Mouse (Mus musculus) megakaryocyte, adult 5-6 weeks (primary cell): Measurements from ENCODE around the gene Olfr283. TPM values are rescaled to one million over a fixed set of nuclear protein-coding genes. Genes with fewer than 3 reads are reported as not detected.
"Not testable (repeated sequence)": the region's sequence is repeated elsewhere in the genome, so short reads cannot be mapped to it uniquely, and the experiment has no call there.

ENCODE experiments used
- ATAC-seq: 2 replicates; pipeline ENCODE4 v1.8.0; 2016; ENCODE audit warnings: mild to moderate bottlenecking, inconsistent platforms; ENCODE audit not compliant: poor library complexity, severe bottlenecking
- total RNA-seq, 2 experiments: library from RNA; stranded (forward) in 1 of 2; stranded (reverse) in 1 of 2; fragments of 153-499, 151-499 nt in 1 of 2; fragments of 221-1000, 200-1000 nt in 1 of 2; gene quantifications; 2 replicates each; pipeline versions ENCODE4 v1.2.3 to v1.2.4; 2015 to 2017

Olfr283 gene
- not detected in 2 replicates for total RNA-seq (2015)
- total RNA-seq (2017) = not detected in 2 replicates

GRCm38 (mm10) chr15:98380846-98381245 is at the start of gene Olfr283:
Gene Olfr283, minus strand, starts transcription at chr15:98380946.
- no peak for ATAC-seq

DNA sequence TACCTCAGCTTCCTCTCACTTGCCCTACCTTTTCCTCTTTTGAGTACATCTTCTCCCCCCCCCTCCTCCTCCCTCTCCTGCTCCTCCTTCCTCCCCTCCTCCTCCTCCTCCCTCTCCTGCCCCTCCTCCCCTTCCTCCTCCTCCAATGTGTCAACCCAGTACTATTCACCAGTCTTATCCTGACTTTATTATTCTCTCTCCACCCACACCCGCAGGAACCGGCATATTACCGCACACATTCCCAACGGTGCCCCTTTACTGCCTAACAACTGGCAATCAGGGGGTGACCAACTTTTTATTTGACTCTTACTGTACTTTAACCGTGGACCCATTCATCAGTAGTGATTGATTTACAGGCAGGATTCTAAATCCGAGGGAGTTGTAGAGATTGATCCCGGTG is 44.4 kb upstream of the Olfr283 start:
- no peak for ATAC-seq

- ATAC-seq = no peak
Measured at GRCm38 (mm10) chr15:98424753-98425152, 44.0 kb upstream of the Olfr283 start.

DNA sequence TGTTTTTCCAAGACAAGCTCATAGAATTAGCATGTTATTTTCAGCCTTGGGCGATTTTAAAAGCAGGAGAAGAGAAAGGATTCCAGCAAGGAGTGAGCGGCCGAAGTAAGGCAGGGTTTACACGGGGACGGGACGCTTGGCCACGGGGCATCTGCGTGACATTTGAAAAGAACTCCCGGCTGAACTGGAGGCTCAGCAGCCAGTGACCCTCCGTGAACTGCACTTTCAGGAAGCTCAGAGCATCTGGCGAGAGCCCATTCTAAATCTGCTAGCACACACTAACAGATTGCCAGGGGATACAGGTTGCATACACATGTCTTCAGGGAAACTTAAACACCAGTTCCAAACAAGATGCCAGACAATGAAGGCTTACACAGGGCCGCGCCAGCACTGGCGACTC is 43.6 kb upstream of the Olfr283 start:
- ATAC-seq = no peak

DNA sequence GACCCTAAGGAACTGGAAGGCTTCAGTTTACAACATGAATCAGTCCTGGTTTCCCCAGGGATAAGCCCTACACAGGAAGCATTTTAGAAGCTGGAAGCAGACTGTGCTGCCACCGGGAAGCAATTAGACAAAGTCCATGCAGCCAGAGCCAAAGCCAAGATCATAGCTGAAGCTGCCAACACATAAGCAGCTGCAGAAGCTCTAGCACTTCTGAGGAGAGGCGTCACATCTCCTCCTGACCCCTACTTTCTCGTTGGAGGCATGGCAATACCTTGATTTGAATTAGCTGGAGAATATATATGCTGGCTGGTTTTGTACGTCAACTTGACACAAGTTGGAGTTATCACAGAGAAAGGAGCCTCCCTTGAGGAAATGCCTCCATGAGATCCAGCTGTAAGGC is 40.2 kb upstream of the Olfr283 start:
- ATAC-seq = no peak

DNA sequence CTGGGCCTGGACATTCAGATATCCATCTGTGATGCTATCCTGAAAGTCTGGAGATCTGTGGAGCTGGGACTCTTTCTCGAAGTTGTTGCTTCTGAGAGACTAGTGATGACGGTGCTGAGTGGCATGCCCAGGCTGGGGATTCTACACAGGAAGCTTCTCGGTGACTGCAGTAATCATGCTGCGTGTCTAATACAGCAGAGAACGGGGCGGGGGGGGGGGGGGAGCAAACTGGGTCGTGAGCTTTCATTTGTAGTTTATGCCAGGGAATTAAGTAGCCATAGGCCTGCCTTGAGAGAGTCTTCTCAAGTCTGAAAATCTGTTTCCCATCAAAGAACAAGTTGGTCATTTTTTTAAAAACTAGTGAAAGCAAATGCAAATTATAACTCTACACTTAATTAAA is 37.4 kb upstream of the Olfr283 start:
- ATAC-seq = no peak

GRCm38 (mm10) chr15:98417285-98417684 is 36.5 kb upstream of the Olfr283 start:
- not testable (repeated sequence) for ATAC-seq

DNA sequence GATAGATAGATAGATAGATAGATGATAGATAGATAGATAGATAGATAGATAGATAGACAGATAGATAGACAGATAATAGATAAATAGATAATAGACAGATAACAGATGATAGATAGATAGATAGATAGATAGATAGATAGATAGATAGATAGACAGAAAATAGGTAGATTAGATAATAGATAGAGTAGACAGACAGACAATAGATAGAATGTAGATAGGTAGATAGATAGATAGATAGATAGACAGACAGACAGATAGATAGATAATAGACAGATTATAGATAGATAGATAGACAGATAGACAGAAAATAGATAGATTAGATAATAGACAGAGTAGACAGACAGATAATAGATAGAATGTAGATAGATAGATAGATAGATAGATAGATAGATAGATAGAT is 36.1 kb upstream of the Olfr283 start:
- ATAC-seq = not testable (repeated sequence)

DNA sequence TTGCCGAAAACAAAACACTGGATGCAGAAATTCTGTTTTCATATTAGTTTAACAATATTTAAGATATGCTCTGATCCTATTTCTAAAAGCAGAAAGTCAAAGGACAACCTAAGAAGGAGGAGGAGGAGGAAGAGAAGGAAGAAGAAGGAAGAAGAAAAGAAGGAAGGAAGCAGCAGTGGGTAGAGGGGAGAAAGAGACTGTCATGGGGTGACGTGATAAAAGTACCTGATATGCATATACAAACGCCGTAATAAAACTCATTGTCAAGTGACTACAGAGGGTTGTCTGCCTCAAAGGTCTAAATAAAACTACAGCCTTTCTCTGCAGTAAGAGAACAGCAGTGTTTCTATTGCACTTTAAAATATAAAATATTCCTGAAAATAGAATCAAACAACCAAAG is 35.2 kb upstream of the Olfr283 start:
- no peak for ATAC-seq

- no peak for ATAC-seq
Measured at GRCm38 (mm10) chr15:98410249-98410648, 29.5 kb upstream of the Olfr283 start.

GRCm38 (mm10) chr15:98409635-98410034 is 28.9 kb upstream of the Olfr283 start:
- no peak for ATAC-seq

- no peak for ATAC-seq
Measured at GRCm38 (mm10) chr15:98408406-98409060, 27.8 kb upstream of the Olfr283 start.

DNA sequence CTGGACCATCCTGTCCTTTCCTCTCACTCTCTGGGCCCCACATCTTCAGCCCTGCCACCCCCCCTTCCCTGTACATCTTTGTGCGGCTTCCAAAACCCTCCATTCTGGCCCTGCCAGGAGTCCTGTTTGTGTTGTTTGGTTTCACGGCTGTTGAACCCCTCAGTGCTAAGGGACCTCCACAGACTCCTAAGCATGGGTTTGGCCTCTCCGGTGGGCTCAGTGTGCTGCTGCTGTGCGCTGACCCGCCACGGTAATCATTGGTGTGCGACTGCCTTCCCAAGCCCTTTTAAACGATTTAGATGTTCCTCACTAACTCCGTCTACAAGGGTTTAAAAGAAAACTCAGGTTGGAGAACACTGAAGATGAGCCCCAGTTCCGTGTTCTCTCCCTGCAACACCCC is 21.6 kb upstream of the Olfr283 start:
- no peak for ATAC-seq

- ATAC-seq = no peak
Measured at GRCm38 (mm10) chr15:98397136-98397535, 16.4 kb upstream of the Olfr283 start.

DNA sequence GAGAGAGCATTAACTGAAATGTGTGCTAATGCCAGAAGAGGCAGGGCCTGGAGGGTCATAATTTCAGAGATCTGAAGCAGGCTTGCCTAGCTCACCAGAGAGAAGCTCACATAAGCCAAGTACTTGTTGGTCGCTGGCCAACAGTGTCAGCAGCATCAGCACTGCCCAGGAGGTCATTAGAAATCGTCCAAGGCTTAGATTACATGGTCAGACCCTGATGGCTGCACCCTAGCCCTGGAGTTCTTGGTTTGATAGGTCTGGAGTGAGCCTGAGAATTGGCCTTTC is 11.1 kb upstream of the Olfr283 start:
- no peak for ATAC-seq

DNA sequence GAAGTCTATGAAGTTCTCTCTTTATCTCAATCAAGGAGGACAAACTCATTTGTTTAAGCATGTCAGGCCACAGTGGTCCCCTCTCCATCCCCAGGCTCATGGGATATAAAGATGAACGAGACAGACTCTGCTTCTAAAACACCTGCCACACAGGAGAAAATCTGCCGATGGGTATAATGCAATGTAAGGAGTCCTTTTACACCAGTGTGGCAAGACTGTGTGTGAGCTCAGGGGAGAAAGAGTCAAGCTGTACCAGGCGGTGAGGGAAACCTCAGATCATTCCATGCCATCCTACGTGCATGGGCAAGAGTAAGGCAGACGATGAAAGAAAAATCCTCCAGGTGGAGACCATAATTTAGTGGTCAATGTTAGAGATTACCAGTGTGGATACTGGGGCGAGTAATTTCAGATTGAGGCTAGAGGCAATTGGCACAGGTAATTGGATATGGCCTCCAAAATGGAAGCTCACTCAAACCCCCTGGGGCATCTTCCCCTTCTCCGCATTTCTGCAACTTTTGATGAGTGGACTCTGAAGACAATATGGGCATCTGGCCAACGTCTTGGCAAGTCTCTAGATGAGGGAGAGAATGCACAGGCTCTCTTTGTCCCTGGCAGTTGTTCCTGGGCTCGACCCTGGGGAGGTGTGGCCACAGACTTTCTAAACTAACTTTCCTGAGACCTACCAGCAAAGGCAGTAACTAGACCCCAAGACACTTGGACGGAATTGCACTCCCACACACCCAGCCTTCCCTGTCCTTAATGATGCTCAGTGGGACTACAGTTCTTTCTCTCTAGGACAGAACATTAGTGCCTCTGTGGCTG is 10.5 kb upstream of the Olfr283 start:
- no peak for ATAC-seq

DNA sequence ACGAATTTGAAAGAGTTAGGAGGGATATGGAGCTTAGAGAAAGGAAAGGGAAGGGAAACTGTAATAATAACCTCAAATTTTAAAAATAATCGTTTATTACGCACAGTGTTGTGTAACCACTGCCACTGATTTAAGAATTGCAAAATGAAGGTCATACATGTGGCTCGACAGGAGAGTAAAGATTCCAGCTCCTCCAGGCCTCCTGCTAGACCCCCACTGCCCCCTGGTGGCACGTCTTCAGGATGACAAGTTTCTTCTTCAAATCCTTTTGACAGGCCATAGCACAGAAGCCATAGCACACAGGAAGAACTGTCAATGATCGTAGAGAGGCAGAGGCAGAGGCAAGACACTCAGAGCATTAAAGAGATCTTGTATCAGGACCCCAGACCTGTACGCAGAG is 9.1 kb upstream of the Olfr283 start:
- ATAC-seq = peak; percentile 97

DNA sequence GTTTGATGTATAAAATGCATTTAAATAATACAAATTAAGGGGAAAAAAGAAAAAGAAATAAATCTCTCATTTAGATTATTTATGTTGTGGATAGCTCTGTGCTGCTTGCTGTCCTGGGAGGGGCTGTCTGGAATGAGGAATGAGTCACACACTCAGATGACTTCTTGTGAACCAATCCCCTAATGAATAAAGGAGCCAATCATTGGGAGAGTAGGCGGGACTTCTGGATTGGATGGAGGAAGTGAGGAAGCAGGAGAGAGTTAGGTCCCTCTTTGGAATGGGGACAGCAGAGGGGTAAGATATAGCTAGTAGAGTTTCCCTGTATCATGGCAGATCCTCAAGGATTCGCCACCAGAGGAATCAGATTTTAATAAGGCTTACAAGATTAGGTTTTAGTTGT is 6.9 kb upstream of the Olfr283 start:
- ATAC-seq = peak; percentile 24; the same call in 1 of the 2 replicates

DNA sequence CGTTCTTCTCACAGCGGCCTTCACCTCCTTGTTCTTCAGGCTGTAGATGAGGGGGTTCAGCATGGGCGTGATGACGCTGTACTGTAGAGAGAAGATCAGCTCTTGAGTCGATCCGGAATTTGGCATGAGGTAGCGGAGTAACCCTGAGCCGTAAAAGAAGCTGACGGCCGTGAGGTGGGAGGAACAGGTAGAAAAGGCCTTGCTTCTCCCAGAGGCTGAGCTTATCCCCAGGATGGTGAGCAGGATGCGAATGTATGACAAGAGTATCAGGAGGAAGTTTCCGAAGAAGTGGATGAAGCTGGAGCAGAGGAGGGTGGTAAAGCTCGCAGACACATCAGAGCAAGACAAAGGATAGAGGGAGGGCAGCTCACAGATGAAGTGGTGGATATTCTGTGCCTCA is 2.5 kb downstream of the Olfr283 start:
- ATAC-seq = no peak

GRCm38 (mm10) chr15:98340887-98341286 is 39.9 kb downstream of the Olfr283 start, which contains the start of gene Olfr284:
Gene Olfr284, minus strand, starts transcription at chr15:98340987.
- ATAC-seq = no peak
